In genomic region chrX:169319945-169320667, GRCm38 (mm10) we compare ENCODE assay signal across 8 mouse cellular contexts. TPM values are rescaled to one million over a fixed set of nuclear protein-coding genes. Genes with fewer than 3 reads are reported as not detected.
DNase-seq lines count a peak whose midpoint lies in the region; ATAC-seq and TF ChIP-seq lines count a peak whose summit lies in the region.

TSS of gene Hccs (minus strand) at chrX:169320372.

- peak within 1 kb of the TSS; percentile 75 to 96 for H3K4me3 ChIP-seq in MEL (ENCODE audit: control insufficient read depth in 1 of 2, insufficient read depth in 1 of 2, low read depth in 2 of 2, low read length in 2 of 2)
- H3K4me3 ChIP-seq in cerebellum, adult 2 months (replicated peaks; ENCODE audit: insufficient read depth, low read depth, low read length): peak within 1 kb of the TSS; percentile 95
- peak within 1 kb of the TSS; percentile 55 for H3K4me3 ChIP-seq in forebrain, postnatal 0 days (ENCODE audit: low read depth, low read length)
- H3K4me3 ChIP-seq in lung, embryonic 15.5 days: peak within 1 kb of the TSS; percentile 61

- peaks cover 17 to 28% of the 10 kb centered on the region in 2 experiments for H3K36me3 ChIP-seq in MEL (ENCODE audit: control insufficient read depth in 1 of 2, insufficient read depth in 2 of 2, low read length in 2 of 2)
- no peaks in the 10 kb centered on the region for H3K36me3 ChIP-seq in forebrain, postnatal 0 days (ENCODE audit: insufficient read depth)
- no peaks in the 10 kb centered on the region; the same call in 1 of the 2 replicates for H3K36me3 ChIP-seq in lung, embryonic 15.5 days

- H3K4me1 ChIP-seq in MEL (ENCODE audit: control insufficient read depth in 1 of 2, insufficient read depth in 2 of 2, low read length in 2 of 2): peaks cover 1 to 10% of the 10 kb centered on the region in 2 experiments
- H3K4me1 ChIP-seq in cerebellum, adult 2 months (ENCODE audit: control insufficient read depth, insufficient read depth, low read length): no peaks in the 10 kb centered on the region; the same call in 1 of the 2 replicates
- H3K4me1 ChIP-seq in forebrain, postnatal 0 days (ENCODE audit: insufficient read depth): no peaks in the 10 kb centered on the region
- H3K4me1 ChIP-seq in lung, embryonic 15.5 days: peaks cover 7% of the 10 kb centered on the region; the same call in 1 of the 2 replicates

- TF ChIP-seq POLR2A in MEL (IDR thresholded peaks at IDR 0.05; ENCODE audit: control insufficient read depth in 1 of 2, insufficient read depth in 1 of 2, low read depth in 1 of 2, low read length in 2 of 2, poor library complexity in 1 of 2): peak in 1 of 2 experiments; percentile 78; a peak in 3 of 4 replicates
- TF ChIP-seq POLR2A in cerebellum, adult 2 months (IDR thresholded peaks at IDR 0.05; ENCODE audit: borderline replicate concordance, insufficient read depth, low read length): 0 out of 2 replicates have a peak, but pooled peaks have one; percentile 9

- DNase-seq in MEL (ENCODE audit: low read depth, low spot score): peak; percentile 97
- DNase-seq in cerebellum, adult 2 months: peak; percentile 89 to 91
- peak; percentile 88 for DNase-seq in forebrain, postnatal 0 days
- DNase-seq in heart, postnatal 4 days: peak; percentile 90
- DNase-seq in layer of hippocampus, adult 8-10 months (ENCODE audit: low spot score in 2 of 2): peak; percentile 81 to 83
- DNase-seq in ovary, adult 18-20 months (ENCODE audit: low spot score): peak; percentile 89
- peak; percentile 89 for DNase-seq in thymus, postnatal 0 days (ENCODE audit: low spot score)

- peak within 1 kb of the TSS; percentile 50 for H3K4me2 ChIP-seq in forebrain, postnatal 0 days (ENCODE audit: low read depth)
- peak within 1 kb of the TSS; percentile 54 for H3K4me2 ChIP-seq in lung, embryonic 15.5 days

- no peak for TF ChIP-seq EP300 in MEL (IDR thresholded peaks at IDR 0.05; ENCODE audit: low read depth in 1 of 2, low read length in 2 of 2)

- H3K27me3 ChIP-seq in MEL (ENCODE audit: control insufficient read depth in 1 of 2, insufficient read depth in 2 of 2, low read length in 2 of 2): no peaks in the 10 kb centered on the region
- H3K27me3 ChIP-seq in cerebellum, adult 2 months (ENCODE audit: control insufficient read depth, insufficient read depth, low read length): no peaks in the 10 kb centered on the region
- no peaks in the 10 kb centered on the region for H3K27me3 ChIP-seq in forebrain, postnatal 0 days (ENCODE audit: insufficient read depth, low read length)
- H3K27me3 ChIP-seq in lung, embryonic 15.5 days: no peaks in the 10 kb centered on the region

- TF ChIP-seq CTCF in MEL (IDR thresholded peaks at IDR 0.05 in 2 of 3, conservative IDR thresholded peaks at IDR 0.05 in 1 of 3; ENCODE audit: control insufficient read depth in 1 of 3, insufficient read depth in 1 of 3, low read depth in 2 of 3, low read length in 3 of 3, poor library complexity in 1 of 3, severe bottlenecking in 1 of 3): no peak
- TF ChIP-seq CTCF in cerebellum, adult 2 months (IDR thresholded peaks at IDR 0.05; ENCODE audit: borderline replicate concordance, insufficient read depth, low read depth, low read length): no peak
- no peak for TF ChIP-seq CTCF in forebrain, postnatal 0 days (IDR thresholded peaks at IDR 0.05; ENCODE audit: low read depth)

- H3K9me3 ChIP-seq in MEL (replicated peaks; ENCODE audit: insufficient read depth, low read length): no peaks in the 10 kb centered on the region
- no peaks in the 10 kb centered on the region for H3K9me3 ChIP-seq in forebrain, postnatal 0 days (ENCODE audit: low read length)
- H3K9me3 ChIP-seq in lung, embryonic 15.5 days: no peaks in the 10 kb centered on the region

- peaks cover 24% of the 10 kb centered on the region for H3K79me2 ChIP-seq in MEL (ENCODE audit: control insufficient read depth, insufficient read depth, low read length, poor library complexity)

- peak within 1 kb of the TSS; percentile 86 for H3K27ac ChIP-seq in MEL (ENCODE audit: control insufficient read depth, low read depth, low read length)
- H3K27ac ChIP-seq in cerebellum, adult 2 months (ENCODE audit: insufficient read depth, low read length): peak within 1 kb of the TSS; percentile 66; the same call in 1 of the 2 replicates
- peak within 1 kb of the TSS; percentile 82 for H3K27ac ChIP-seq in forebrain, postnatal 0 days (ENCODE audit: low read depth, low read length)
- H3K27ac ChIP-seq in lung, embryonic 15.5 days: peak within 1 kb of the TSS; percentile 82

- TF ChIP-seq RAD21 in MEL (IDR thresholded peaks at IDR 0.05; ENCODE audit: low read depth, low read length): no peak

- WGBS in cerebellum, adult 2 months: 7% methylated on average over 61 of the region's 97 CpGs
- WGBS in forebrain, postnatal 0 days: 24% methylated on average over 94 of the region's 97 CpGs
- WGBS in lung, embryonic 15.5 days: 22% methylated on average over 72 of the region's 97 CpGs

- peak; percentile 99 for ATAC-seq in forebrain, postnatal 0 days
- ATAC-seq in lung, embryonic 15.5 days (ENCODE audit: borderline replicate concordance, extremely low read depth, low FRiP score, low TSS enrichment): peak; percentile 100

- peak within 1 kb of the TSS; percentile 99 for H3K9ac ChIP-seq in MEL (ENCODE audit: control insufficient read depth, low read depth, low read length, poor library complexity, severe bottlenecking)
- H3K9ac ChIP-seq in forebrain, postnatal 0 days: peak within 1 kb of the TSS; percentile 71
- peak within 1 kb of the TSS; percentile 60 for H3K9ac ChIP-seq in lung, embryonic 15.5 days

TF ChIP-seq in MEL, 35 proteins besides CTCF, POLR2A, EP300 and RAD21 (continues in another document):
- TF ChIP-seq BHLHE40 (IDR thresholded peaks at IDR 0.05; ENCODE audit: borderline replicate concordance, low read depth, low read length) (0 out of 2 replicates have a peak, but pooled peaks have one; percentile 53), UBTF (IDR thresholded peaks at IDR 0.05; ENCODE audit: borderline replicate concordance, insufficient read depth, low read depth, low read length) (no peak), ELF1 (IDR thresholded peaks at IDR 0.05; ENCODE audit: low read depth, low read length) (peak; percentile 83), CHD2 (IDR thresholded peaks at IDR 0.05; ENCODE audit: low read length) (no peak), USF2 (IDR thresholded peaks at IDR 0.05; ENCODE audit: borderline replicate concordance in 1 of 2, insufficient read depth in 1 of 2, low read depth in 1 of 2, low read length in 2 of 2) (no peak), CHD1 (IDR thresholded peaks at IDR 0.05; ENCODE audit: low read depth, low read length) (no peak), ZKSCAN1 (IDR thresholded peaks at IDR 0.05; ENCODE audit: low read depth, low read length) (no peak), MYC (IDR thresholded peaks at IDR 0.05; ENCODE audit: low read depth, low read length) (no peak), NELFE (IDR thresholded peaks at IDR 0.05; ENCODE audit: low read depth, low read length) (peak; percentile 79), GATA1 (IDR thresholded peaks at IDR 0.05; ENCODE audit: low read depth, low read length) (no peak), POLR2AphosphoS2 (IDR thresholded peaks at IDR 0.05; ENCODE audit: low read length) (no peak), MYB (IDR thresholded peaks at IDR 0.05; ENCODE audit: low read depth, low read length) (peak; percentile 49; the same call in 1 of the 2 replicates), POLR2AphosphoS5 (IDR thresholded peaks at IDR 0.05; ENCODE audit: borderline replicate concordance, low read depth, low read length) (no peak), ZMIZ1 (IDR thresholded peaks at IDR 0.05; ENCODE audit: low read depth, low read length) (no peak), GABPA (IDR thresholded peaks at IDR 0.05; ENCODE audit: low read depth, low read length) (no peak), MEF2A (IDR thresholded peaks at IDR 0.05; ENCODE audit: extremely low read depth, insufficient replicate concordance, low read depth, low read length, poor library complexity, severe bottlenecking) (no peak), E2F4 (IDR thresholded peaks at IDR 0.05; ENCODE audit: borderline replicate concordance, low read depth, low read length) (no peak), SIN3A (IDR thresholded peaks at IDR 0.05; ENCODE audit: low read length) (peak; percentile 72), HCFC1 (IDR thresholded peaks at IDR 0.05; ENCODE audit: low read depth, low read length) (peak; percentile 85), TAL1 (IDR thresholded peaks at IDR 0.05; ENCODE audit: low read length) (no peak), TBP (IDR thresholded peaks at IDR 0.05; ENCODE audit: low read depth, low read length) (peak; percentile 62), SMC3 (IDR thresholded peaks at IDR 0.05; ENCODE audit: low read depth, low read length) (no peak), MAZ (IDR thresholded peaks at IDR 0.05; ENCODE audit: low read depth, low read length) (no peak), RCOR1 (IDR thresholded peaks at IDR 0.05; ENCODE audit: low read depth, low read length) (0 out of 2 replicates have a peak, but pooled peaks have one; percentile 26), USF1 (IDR thresholded peaks at IDR 0.05; ENCODE audit: low read depth, low read length) (peak; percentile 32; the same call in 1 of the 2 replicates), ZNF384 (IDR thresholded peaks at IDR 0.05; ENCODE audit: low read depth, low read length) (peak; percentile 50; the same call in 1 of the 2 replicates), TCF12 (IDR thresholded peaks at IDR 0.05; ENCODE audit: low read depth, low read length) (peak; percentile 19; the same call in 1 of the 2 replicates), KAT2A (conservative IDR thresholded peaks at IDR 0.05; ENCODE audit: low read depth, low read length) (no peak; the same call in 1 of the 2 replicates), ZC3H11A (IDR thresholded peaks at IDR 0.05; ENCODE audit: low read depth, low read length) (no peak), MAFK (IDR thresholded peaks at IDR 0.05; ENCODE audit: borderline replicate concordance, low read depth, low read length) (no peak), JUND (IDR thresholded peaks at IDR 0.05; ENCODE audit: low read depth, low read length) (no peak)

RNA-seq across cellular contexts. Expression of gene Hccs, which starts in this region (rescaled TPM):
- total RNA-seq in MEL (2012; rRNA removed): 70.5 and 78.1 TPM in 2 replicates
- polyA plus RNA-seq in MEL (2012; ENCODE audit: insufficient read depth in 1 of 2, insufficient read length in 2 of 2, low read depth in 1 of 2, low replicate concordance in 2 of 2, missing spikeins in 1 of 2): 10 to 100 TPM in 1 of 2 experiments, not detected in 1; 67.0 TPM
- polyA plus RNA-seq in cerebellum, adult 2 months (2012; rRNA removed): 26.8 TPM in 2 replicates
- total RNA-seq in forebrain, postnatal 0 days (2014; rRNA removed): 30.2 and 33.4 TPM in 2 replicates
- polyA plus RNA-seq in forebrain, postnatal 0 days (2015; fragmentation: Nextera tagmentation; extraction: Ambion mirVana): 28.4 and 32.0 TPM in 2 replicates
- 10 to 100 TPM; 65.2 to 69.3 TPM for total RNA-seq in heart, postnatal 4 days (2021)
- 10 to 100 TPM; 19.4 to 23.5 (median 20.6) TPM for total RNA-seq in layer of hippocampus, adult 8-10 months (2022)
- 27.3 and 30.0 TPM in 2 replicates for polyA plus RNA-seq in lung, embryonic 15.5 days (2015; fragmentation: Nextera tagmentation; extraction: Ambion mirVana)
- 49.5 and 52.4 TPM in 2 replicates for polyA plus RNA-seq in thymus, postnatal 0 days (2015; fragmentation: Nextera tagmentation; extraction: Ambion mirVana)

Comparison
In these comparisons a context has a peak if more than half of its experiments do, and no peak if none do; other contexts are left out.
1. Peak in every context shown above with its lines: DNase-seq, ATAC-seq, H3K4me3 ChIP-seq and H3K27ac ChIP-seq.